Mouse (Mus musculus) testis, adult 2 months (tissue): Measurements from ENCODE around the gene Gpc4.

Experiments used
- CTCF ChIP-seq: fragments of 200-500 bp; IDR thresholded peaks from 2 replicates; pipeline ENCODE4 v1.5.1; 2012; ENCODE audit warnings: low read depth, mild to moderate bottlenecking, inconsistent platforms, low read length, moderate library complexity; ENCODE audit not compliant: control insufficient read depth, insufficient read depth, insufficient replicate concordance
- POLR2A ChIP-seq: fragments of 200-500 bp; IDR thresholded peaks from 2 replicates; pipeline ENCODE4 v1.6.1; 2012; ENCODE audit warnings: low read depth, mild to moderate bottlenecking, inconsistent platforms, low read length, moderate library complexity; ENCODE audit not compliant: control insufficient read depth

- TF ChIP-seq CTCF = no peak
- no peak for TF ChIP-seq POLR2A
These were observed 113.0 kb downstream of the Gpc4 start for GRCm38 (mm10) chrX:52052011-52052410.
